Mouse (Mus musculus) midbrain, embryonic 11.5 days (tissue): ENCODE measurements around the gene Fcgr3. TPM values are rescaled to one million over a fixed set of nuclear protein-coding genes. Genes with fewer than 3 reads are reported as not detected.

ENCODE experiments used
- ATAC-seq: fragments of 200-750 bp; cut with Nextera tagmentation; 2 replicates; pipeline ENCODE4 v1.8.0; 2017; ENCODE audit warnings: moderate TSS enrichment, moderate library complexity; ENCODE audit not compliant: low FRiP score
- DNase-seq: peaks from one replicate; pipeline ENCODE4 v3.0.0; 2015; ENCODE audit warnings: low spot score; ENCODE audit errors: missing footprints
- H3K27ac ChIP-seq: fragments of 300-500 bp; sonication (generic); 2 replicates; pipeline ENCODE4 v1.5.1; 2014; ENCODE audit warnings: low read depth, low read length
- H3K27me3 ChIP-seq: fragments of 300-500 bp; sonication (generic); 2 replicates; pipeline ENCODE4 v1.6.1; 2014; ENCODE audit warnings: mild to moderate bottlenecking, low read length, moderate library complexity, mixed read lengths; ENCODE audit not compliant: control insufficient read depth, insufficient read depth
- H3K36me3 ChIP-seq: fragments of 300-500 bp; sonication (generic); 2 replicates; pipeline ENCODE4 v1.6.1; 2014; ENCODE audit warnings: mild to moderate bottlenecking, low read length, moderate library complexity, mixed read lengths; ENCODE audit not compliant: control insufficient read depth, insufficient read depth
- H3K4me1 ChIP-seq: fragments of 300-500 bp; sonication (generic); 2 replicates; pipeline ENCODE4 v1.6.1; 2014; ENCODE audit warnings: low read length; ENCODE audit not compliant: control insufficient read depth, insufficient read depth
- H3K4me2 ChIP-seq: fragments of 300-500 bp; sonication (generic); 2 replicates; pipeline ENCODE4 v1.6.1; 2014; ENCODE audit warnings: mild to moderate bottlenecking, moderate library complexity
- H3K4me3 ChIP-seq: fragments of 300-500 bp; sonication (generic); 2 replicates; pipeline ENCODE4 v1.5.1; 2014; ENCODE audit warnings: low read depth, low read length
- H3K9ac ChIP-seq: fragments of 300-500 bp; sonication (generic); 2 replicates; pipeline ENCODE4 v1.6.1; 2014; ENCODE audit warnings: low read length
- H3K9me3 ChIP-seq: fragments of 300-500 bp; sonication (generic); 2 replicates; pipeline ENCODE4 v1.6.1; 2016; ENCODE audit warnings: low read length; ENCODE audit not compliant: control insufficient read depth
- WGBS: fragments of 180-500 bp; shearing (Covaris S2); extraction: QIAGEN DNeasy Blood & Tissue Kit; methylation state at CpG from one replicate; pipeline ENCODE4 v1.1.7; 2014; 5-methylcytosine and 5-hydroxymethylcytosine counted together
- polyA plus RNA-seq: library from polyadenylated mRNA; unstranded; fragments of >200 nt; fragmentation: Nextera tagmentation; extraction: Ambion mirVana; gene quantifications from 2 replicates; pipeline ENCODE4 v1.2.1, GENCODE M21; 2014

Gene Fcgr3
- polyA plus RNA-seq, 1 experiment from 2014 or later = 8.5 TPM

GRCm38 (mm10) chr1:171103179-171103840 lies 38.6 kb upstream of the Fcgr3 start:
- no peak for DNase-seq
- Histone ChIP-seq H3K36me3 (no peaks in the 10 kb centered on the region), H3K4me1 (peaks cover 4% of the 10 kb centered on the region; the same call in 1 of the 2 replicates), H3K9me3 (no peaks in the 10 kb centered on the region), H3K27ac (no peak overlapping the region), H3K9ac (no peak overlapping the region), H3K27me3 (no peaks in the 10 kb centered on the region), H3K4me2 (peak overlapping the region; percentile 52), H3K4me3 (peak overlapping the region; percentile 23)
- 9% methylated on average over 10 of the region's 10 CpGs for WGBS
- no peak; the same call in 1 of the 2 replicates for ATAC-seq

- Histone ChIP-seq H3K9me3 (no peaks in the 10 kb centered on the region), H3K9ac (peak overlapping the region; percentile 45), H3K4me2 (peak overlapping the region; percentile 59), H3K36me3 (no peaks in the 10 kb centered on the region), H3K27me3 (no peaks in the 10 kb centered on the region), H3K4me1 (peaks cover 4% of the 10 kb centered on the region; the same call in 1 of the 2 replicates), H3K27ac (no peak overlapping the region), H3K4me3 (peak overlapping the region; percentile 69)
- ATAC-seq (peak; percentile 94), DNase-seq (peak; percentile 100)
- under 1% methylated on average over 35 of the region's 35 CpGs for WGBS
Observed at GRCm38 (mm10) chr1:171102547-171103177, 37.9 kb upstream of the Fcgr3 start.

GRCm38 (mm10) chr1:171101733-171102546 lies 37.2 kb upstream of the Fcgr3 start:
- ATAC-seq (peak; percentile 86), DNase-seq (peak; percentile 100)
- Histone ChIP-seq H3K4me2 (peak overlapping the region; percentile 59), H3K27me3 (no peaks in the 10 kb centered on the region), H3K36me3 (no peaks in the 10 kb centered on the region), H3K9me3 (no peaks in the 10 kb centered on the region), H3K4me1 (peaks cover 4% of the 10 kb centered on the region; the same call in 1 of the 2 replicates), H3K4me3 (peak overlapping the region; percentile 69), H3K9ac (peak overlapping the region; percentile 45), H3K27ac (no peak overlapping the region)
- WGBS = under 1% methylated on average over 40 of the region's 40 CpGs

- peaks cover 4% of the 10 kb centered on the region; the same call in 1 of the 2 replicates for H3K4me1 ChIP-seq
- H3K36me3 ChIP-seq = no peaks in the 10 kb centered on the region
- H3K4me3 ChIP-seq = no peak overlapping the region
- no peak overlapping the region for H3K9ac ChIP-seq
- H3K27me3 ChIP-seq = no peaks in the 10 kb centered on the region
- ATAC-seq = no peak
- H3K4me2 ChIP-seq = no peak overlapping the region
- no peak for DNase-seq
- H3K27ac ChIP-seq = no peak overlapping the region
- H3K9me3 ChIP-seq = no peaks in the 10 kb centered on the region
- WGBS = 38% methylated on average over 2 of the region's 2 CpGs
Observed at GRCm38 (mm10) chr1:171101033-171101432, 36.3 kb upstream of the Fcgr3 start.

GRCm38 (mm10) chr1:171097612-171098011 lies 32.9 kb upstream of the Fcgr3 start:
- no peak for ATAC-seq
- Histone ChIP-seq H3K9ac (no peak overlapping the region), H3K27me3 (no peaks in the 10 kb centered on the region), H3K27ac (no peak overlapping the region), H3K4me1 (no peaks in the 10 kb centered on the region; the same call in 1 of the 2 replicates), H3K36me3 (no peaks in the 10 kb centered on the region), H3K4me3 (no peak overlapping the region), H3K9me3 (no peaks in the 10 kb centered on the region), H3K4me2 (no peak overlapping the region)
- WGBS = 60% methylated on average over 2 of the region's 2 CpGs
- no peak for DNase-seq

- Histone ChIP-seq H3K27ac (no peak overlapping the region), H3K4me3 (no peak overlapping the region), H3K4me1 (no peaks in the 10 kb centered on the region; the same call in 1 of the 2 replicates), H3K36me3 (no peaks in the 10 kb centered on the region), H3K9me3 (no peaks in the 10 kb centered on the region), H3K4me2 (no peak overlapping the region), H3K27me3 (no peaks in the 10 kb centered on the region), H3K9ac (no peak overlapping the region)
- ATAC-seq (no peak), DNase-seq (no peak)
Observed at GRCm38 (mm10) chr1:171097136-171097535, 32.4 kb upstream of the Fcgr3 start.

GRCm38 (mm10) chr1:171096110-171096964 lies 31.6 kb upstream of the Fcgr3 start:
- H3K27ac ChIP-seq = no peak overlapping the region
- DNase-seq = no peak
- no peak overlapping the region for H3K9ac ChIP-seq
- no peaks in the 10 kb centered on the region for H3K27me3 ChIP-seq
- H3K4me1 ChIP-seq = no peaks in the 10 kb centered on the region; the same call in 1 of the 2 replicates
- WGBS = 22% methylated on average over 10 of the region's 10 CpGs
- no peak overlapping the region for H3K4me2 ChIP-seq
- H3K9me3 ChIP-seq = no peaks in the 10 kb centered on the region
- no peak overlapping the region for H3K4me3 ChIP-seq
- H3K36me3 ChIP-seq = no peaks in the 10 kb centered on the region
- no peak for ATAC-seq

GRCm38 (mm10) chr1:171094424-171094823 lies 29.7 kb upstream of the Fcgr3 start:
- no peak overlapping the region for H3K9ac ChIP-seq
- H3K9me3 ChIP-seq = no peaks in the 10 kb centered on the region
- H3K4me3 ChIP-seq = no peak overlapping the region
- H3K36me3 ChIP-seq = no peaks in the 10 kb centered on the region
- 79% methylated on average over 4 of the region's 4 CpGs for WGBS
- no peak for DNase-seq
- no peak overlapping the region for H3K4me2 ChIP-seq
- no peaks in the 10 kb centered on the region; the same call in 1 of the 2 replicates for H3K4me1 ChIP-seq
- no peaks in the 10 kb centered on the region for H3K27me3 ChIP-seq
- H3K27ac ChIP-seq = no peak overlapping the region
- no peak for ATAC-seq
